Mouse (Mus musculus): ENCODE measurements around the gene Sin3b. TPM values are rescaled to one million over a fixed set of nuclear protein-coding genes. Genes with fewer than 3 reads are reported as not detected.

Gene Sin3b
- polyA plus RNA-seq (2012; rRNA removed): 171 and 186 TPM in 2 replicates

GRCm38 (mm10) chr8:72722769-72723650, at the start of gene Sin3b:
Sin3b (plus strand) TSS chr8:72723285.

GRCm38 (mm10) chr8:72761322-72762051, 38.4 kb downstream of the Sin3b start, which contains the start of gene F2rl3:
F2rl3 (plus strand) TSS chr8:72761880.

Other genes with a start within 250 kb of the Sin3b start
- 66.8 and 99.9 TPM in 2 replicates for gene Cherp, start 248.1 kb upstream of the Sin3b start, polyA plus RNA-seq (2012; rRNA removed)
- 14.5 and 30.2 TPM in 2 replicates for gene Slc35e1, start 230.7 kb upstream of the Sin3b start, polyA plus RNA-seq (2012; rRNA removed)
- gene Med26, start 175.0 kb upstream of the Sin3b start, polyA plus RNA-seq (2012; rRNA removed): 13.7 and 13.8 TPM in 2 replicates
- 42.5 and 69.5 TPM in 2 replicates for gene Smim7, start 152.2 kb upstream of the Sin3b start, polyA plus RNA-seq (2012; rRNA removed)
- gene Tmem38a, start 151.2 kb upstream of the Sin3b start, polyA plus RNA-seq (2012; rRNA removed): 10.0 and 17.2 TPM in 2 replicates
- 0.16 and 0.21 TPM in 2 replicates for gene Nwd1, start 76.6 kb upstream of the Sin3b start, polyA plus RNA-seq (2012; rRNA removed)
- 2.0 and 2.5 TPM in 2 replicates for gene F2rl3, start 38.6 kb downstream of the Sin3b start, polyA plus RNA-seq (2012; rRNA removed)